In the genomic region with DNA sequence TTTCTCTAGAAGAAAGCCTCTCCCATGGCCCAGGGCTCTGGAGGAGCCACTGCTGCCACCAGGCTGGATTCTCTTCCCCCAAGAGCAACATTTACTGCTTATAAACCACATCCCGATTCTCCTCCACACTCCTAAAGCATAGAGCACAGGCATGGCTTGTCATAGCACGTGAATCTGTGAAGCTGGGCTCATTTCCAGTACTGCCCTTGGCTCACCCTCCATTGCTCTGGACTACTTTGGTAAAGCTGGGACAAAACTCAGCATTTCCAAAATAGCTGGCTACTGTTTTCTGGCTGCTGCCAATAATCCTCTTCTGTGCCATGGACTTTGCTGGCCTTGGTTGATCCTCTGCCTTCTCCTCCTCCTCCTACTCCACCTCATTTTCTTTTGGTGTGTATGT, we compare ENCODE assay signal across 17 mouse cellular contexts. TPM values are rescaled to one million over a fixed set of nuclear protein-coding genes. Genes with fewer than 3 reads are reported as not detected.
A peak's percentile ranks its signal among the peaks of the same experiment; 100 is the strongest.
DNase-seq lines count a peak whose midpoint lies in the region; ATAC-seq and TF ChIP-seq lines count a peak whose summit lies in the region.
"Had no signal": no experiment of that assay in that cellular context is flagged by ENCODE, and none has a peak within 500 bp of the region (broad histone marks: within the 10 kb centered on the region; RNA-seq: fewer than 3 reads in every experiment).

No protein-coding gene starts in this region.

- intact Hi-C loops in left cerebral cortex, postnatal 4 days (cut with DNase I) = no loop called here

- no peaks in the 10 kb centered on the region for H3K4me1 ChIP-seq in hindbrain, postnatal 0 days (ENCODE audit: insufficient read depth, low read length)
- no peaks in the 10 kb centered on the region for H3K4me1 ChIP-seq in hindbrain, embryonic 10.5 days (replicated peaks)
- H3K4me1 ChIP-seq: embryonic facial prominence, embryonic 13.5 days; forebrain, embryonic 15.5 days; heart, embryonic 13.5 days; hindbrain, embryonic 13.5 days had no signal

- no peak for TF ChIP-seq CTCF in hindbrain, postnatal 0 days (IDR thresholded peaks at IDR 0.05; ENCODE audit: low read depth)

- H3K36me3 ChIP-seq in hindbrain, postnatal 0 days (ENCODE audit: insufficient read depth, low read length) = no peaks in the 10 kb centered on the region
- no peaks in the 10 kb centered on the region for H3K36me3 ChIP-seq in hindbrain, embryonic 10.5 days
- H3K36me3 ChIP-seq: embryonic facial prominence, embryonic 13.5 days; forebrain, embryonic 15.5 days; heart, embryonic 13.5 days; hindbrain, embryonic 13.5 days had no signal

- H3K4me3 ChIP-seq in hindbrain, postnatal 0 days (ENCODE audit: low read length) = no peak overlapping the region
- no peak overlapping the region for H3K4me3 ChIP-seq in hindbrain, embryonic 10.5 days
- H3K4me3 ChIP-seq: embryonic facial prominence, embryonic 13.5 days; forebrain, embryonic 15.5 days; heart, embryonic 13.5 days; hindbrain, embryonic 13.5 days had no signal

- no peak for ATAC-seq in hindbrain, postnatal 0 days
- ATAC-seq: forebrain, embryonic 15.5 days had no signal

- no peaks in the 10 kb centered on the region for H3K9me3 ChIP-seq in hindbrain, postnatal 0 days (ENCODE audit: low read length)
- no peaks in the 10 kb centered on the region for H3K9me3 ChIP-seq in hindbrain, embryonic 10.5 days
- H3K9me3 ChIP-seq: embryonic facial prominence, embryonic 13.5 days; forebrain, embryonic 15.5 days; heart, embryonic 13.5 days; hindbrain, embryonic 13.5 days had no signal

- H3K27me3 ChIP-seq in hindbrain, postnatal 0 days (ENCODE audit: insufficient read depth, low read length) = no peaks in the 10 kb centered on the region
- H3K27me3 ChIP-seq in hindbrain, embryonic 10.5 days (ENCODE audit: insufficient read depth, poor library complexity, severe bottlenecking) = 0 out of 2 replicates have a peak, but pooled peaks cover 11% of the 10 kb centered on the region
- H3K27me3 ChIP-seq: forebrain, embryonic 15.5 days had no signal

- H3K9ac ChIP-seq in hindbrain, postnatal 0 days (replicated peaks; ENCODE audit: low read length) = no peak overlapping the region
- H3K9ac ChIP-seq: embryonic facial prominence, embryonic 13.5 days; forebrain, embryonic 15.5 days; heart, embryonic 13.5 days; hindbrain, embryonic 13.5 days; liver, embryonic 14.5 days had no signal

- peak; percentile 34 for DNase-seq in hindbrain, postnatal 0 days (ENCODE audit: low spot score)
- DNase-seq in hindbrain, embryonic 10.5 days (ENCODE audit: low spot score) = no peak
- peak; percentile 14 for DNase-seq in left cerebral cortex, postnatal 4 days
- no peak for DNase-seq in left cerebral cortex, adult 18-20 months (ENCODE audit: low spot score in 2 of 2)
- DNase-seq in adrenal gland, adult 2 months = peak; percentile 81
- peak; percentile 14 to 20 for DNase-seq in layer of hippocampus, adult 8-10 months (ENCODE audit: low spot score in 2 of 2)
- no peak for DNase-seq in spleen, adult 18-20 months
- DNase-seq in urinary bladder, adult 2 months (ENCODE audit: low spot score) = no peak
- DNase-seq: cerebellum, adult 9-11 months; gastrocnemius, postnatal 14 days; thymus, adult 2 months had no signal

- no peak overlapping the region for H3K27ac ChIP-seq in hindbrain, postnatal 0 days
- no peak overlapping the region for H3K27ac ChIP-seq in hindbrain, embryonic 10.5 days
- H3K27ac ChIP-seq: embryonic facial prominence, embryonic 13.5 days; forebrain, embryonic 15.5 days; heart, embryonic 13.5 days; hindbrain, embryonic 13.5 days; liver, embryonic 14.5 days had no signal

- no peak overlapping the region for H3K4me2 ChIP-seq in hindbrain, postnatal 0 days (ENCODE audit: low read depth, low read length)
- H3K4me2 ChIP-seq: embryonic facial prominence, embryonic 13.5 days; forebrain, embryonic 15.5 days; heart, embryonic 13.5 days; hindbrain, embryonic 13.5 days had no signal

- WGBS in hindbrain, postnatal 0 days = 48% methylated on average over 2 of the region's 2 CpGs
- WGBS in hindbrain, embryonic 10.5 days = 75% methylated on average over 2 of the region's 2 CpGs

RNA-seq across cellular contexts. Expression of a gene that starts 2.3 kb away (rescaled TPM):
- total RNA-seq in hindbrain, postnatal 0 days (2014; rRNA removed) = 0.10 TPM in 1 of 2 replicates, not detected in the other
- not detected in 2 replicates for polyA plus RNA-seq in hindbrain, postnatal 0 days (2015; fragmentation: Nextera tagmentation; extraction: Ambion mirVana)
- not detected in 2 replicates for polyA plus RNA-seq in hindbrain, embryonic 10.5 days (2016; fragmentation: Nextera tagmentation; extraction: Ambion mirVana)
- not detected for total RNA-seq in left cerebral cortex, postnatal 4 days (2021)
- total RNA-seq in left cerebral cortex, adult 18-20 months (2021) = not detected
- not detected for total RNA-seq in adrenal gland, adult 2 months (2021)
- polyA plus RNA-seq in adrenal gland, adult 2 months (2012; rRNA removed) = 0.20 and 0.22 TPM in 2 replicates
- not detected for total RNA-seq in layer of hippocampus, adult 8-10 months (2022)
- 0.04 and 0.07 TPM in 2 replicates for polyA plus RNA-seq in urinary bladder, adult 2 months (2012; rRNA removed)
- total RNA-seq: gastrocnemius, postnatal 14 days had no signal
- polyA plus RNA-seq: embryonic facial prominence, embryonic 13.5 days; forebrain, embryonic 15.5 days; heart, embryonic 13.5 days; hindbrain, embryonic 13.5 days had no signal

RNA-seq across cellular contexts. Expression of a gene that starts 38.0 kb away (rescaled TPM):
- total RNA-seq in hindbrain, postnatal 0 days (2014; rRNA removed) = not detected in 2 replicates
- not detected in 2 replicates for polyA plus RNA-seq in hindbrain, postnatal 0 days (2015; fragmentation: Nextera tagmentation; extraction: Ambion mirVana)
- polyA plus RNA-seq in hindbrain, embryonic 10.5 days (2016; fragmentation: Nextera tagmentation; extraction: Ambion mirVana) = not detected in 2 replicates
- not detected for total RNA-seq in left cerebral cortex, postnatal 4 days (2021)
- not detected for total RNA-seq in left cerebral cortex, adult 18-20 months (2021)
- under 1 TPM; 0.29 to 0.41 TPM for total RNA-seq in adrenal gland, adult 2 months (2021)
- polyA plus RNA-seq in adrenal gland, adult 2 months (2012; rRNA removed) = 0.27 and 0.35 TPM in 2 replicates
- total RNA-seq in layer of hippocampus, adult 8-10 months (2022) = under 1 TPM in 1 of 4 experiments, not detected in 3; 0.10 TPM
- polyA plus RNA-seq in urinary bladder, adult 2 months (2012; rRNA removed) = 0.08 and 0.15 TPM in 2 replicates
- total RNA-seq: gastrocnemius, postnatal 14 days had no signal
- polyA plus RNA-seq: forebrain, embryonic 15.5 days; hindbrain, embryonic 13.5 days; large intestine, adult 2 months; liver, embryonic 14.5 days had no signal

RNA-seq across cellular contexts. Expression of a gene that starts 41.1 kb away (rescaled TPM):
- total RNA-seq in hindbrain, postnatal 0 days (2014; rRNA removed) = 18.7 and 20.6 TPM in 2 replicates
- 19.5 and 21.7 TPM in 2 replicates for polyA plus RNA-seq in hindbrain, postnatal 0 days (2015; fragmentation: Nextera tagmentation; extraction: Ambion mirVana)
- 20.2 and 21.1 TPM in 2 replicates for polyA plus RNA-seq in hindbrain, embryonic 10.5 days (2016; fragmentation: Nextera tagmentation; extraction: Ambion mirVana)
- total RNA-seq in left cerebral cortex, postnatal 4 days (2021) = 10 to 100 TPM in 1 of 2 experiments, 1 to 10 TPM in 1; 7.6 to 11.8 TPM
- total RNA-seq in left cerebral cortex, adult 18-20 months (2021) = 10 to 100 TPM; 10.5 to 13.8 TPM
- total RNA-seq in adrenal gland, adult 2 months (2021) = 10 to 100 TPM; 41.5 to 60.9 TPM
- polyA plus RNA-seq in adrenal gland, adult 2 months (2012; rRNA removed) = 111 TPM in 2 replicates
- 10 to 100 TPM in 3 of 4 experiments, 1 to 10 TPM in 1; 8.1 to 16.1 (median 11.1) TPM for total RNA-seq in layer of hippocampus, adult 8-10 months (2022)
- 24.3 and 26.3 TPM in 2 replicates for polyA plus RNA-seq in urinary bladder, adult 2 months (2012; rRNA removed)

Comparison
In these comparisons a context has a peak if more than half of its experiments do, and no peak if none do; other contexts are left out.
1. DNase-seq: peak in hindbrain, postnatal 0 days (single experiment), left cerebral cortex, postnatal 4 days (single experiment), adrenal gland, adult 2 months (single experiment) and layer of hippocampus, adult 8-10 months (2 of 2); none in hindbrain, embryonic 10.5 days (single experiment), left cerebral cortex, adult 18-20 months (0 of 2), spleen, adult 18-20 months (0 of 2) and urinary bladder, adult 2 months (single experiment).